8 mouse cellular contexts compared by ENCODE assay signal in the genomic region with DNA sequence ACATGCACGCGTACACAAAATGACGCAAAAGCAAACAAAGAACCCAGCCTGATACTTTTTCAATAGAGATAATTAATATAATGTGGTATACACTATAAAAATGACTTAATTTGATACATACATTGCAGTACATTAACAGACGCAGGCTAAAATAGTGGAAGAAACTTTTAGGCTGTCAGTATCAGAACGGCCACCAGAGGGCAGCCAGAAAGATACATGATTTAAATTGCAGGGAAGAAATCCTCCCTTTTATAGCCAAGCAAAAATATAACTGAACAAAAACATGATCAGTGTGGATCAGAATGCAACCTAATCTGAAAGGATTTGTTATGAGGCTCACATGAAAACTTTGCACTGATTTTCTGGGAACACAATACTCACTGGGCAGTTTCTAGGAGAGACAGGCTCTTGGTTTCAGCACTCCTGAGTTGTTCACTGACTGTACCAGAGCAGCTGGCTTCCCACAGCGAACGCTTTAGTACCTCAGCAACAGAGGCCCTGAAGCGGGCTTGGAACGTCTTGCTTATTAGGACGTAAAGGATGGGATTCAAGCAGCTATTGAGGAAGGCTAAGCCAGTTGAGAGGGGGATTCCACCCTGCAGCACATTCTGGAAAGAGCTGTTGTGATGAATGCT. TPM values are rescaled to one million over a fixed set of nuclear protein-coding genes. Genes with fewer than 3 reads are reported as not detected.
DNase-seq lines count a peak whose midpoint lies in the region; ATAC-seq and TF ChIP-seq lines count a peak whose summit lies in the region.

No protein-coding gene starts in this region.

- TF ChIP-seq CTCF in forebrain, postnatal 0 days (IDR thresholded peaks at IDR 0.05; ENCODE audit: low read depth), result peak; percentile 84
- TF ChIP-seq CTCF in layer of hippocampus, adult 2 months (conservative IDR thresholded peaks at IDR 0.05), result peak; percentile 93

- no peak overlapping the region for H3K4me3 ChIP-seq in forebrain, postnatal 0 days (ENCODE audit: low read depth, low read length)
- no peak overlapping the region for H3K4me3 ChIP-seq in layer of hippocampus, adult 2 months

- H3K27me3 ChIP-seq in forebrain, postnatal 0 days (ENCODE audit: insufficient read depth, low read length), result no peaks in the 10 kb centered on the region
- no peaks in the 10 kb centered on the region for H3K27me3 ChIP-seq in splenic B cell, adult 2 months (ENCODE audit: control insufficient read depth, insufficient read depth, low read length, poor library complexity, severe bottlenecking)

- no peak overlapping the region for H3K9ac ChIP-seq in forebrain, postnatal 0 days

- no peak overlapping the region for H3K4me2 ChIP-seq in forebrain, postnatal 0 days (ENCODE audit: low read depth)

- WGBS in forebrain, postnatal 0 days, result 55% methylated on average over 10 of the region's 10 CpGs

- H3K4me1 ChIP-seq in forebrain, postnatal 0 days (ENCODE audit: insufficient read depth), result peaks cover 13% of the 10 kb centered on the region

- no peak for ATAC-seq in cerebellum, adult (ENCODE audit: insufficient number of reproducible peaks, low FRiP score, low TSS enrichment)
- peak; percentile 12; the same call in 1 of the 2 replicates for ATAC-seq in forebrain, postnatal 0 days

- no peaks in the 10 kb centered on the region for H3K9me3 ChIP-seq in forebrain, postnatal 0 days (ENCODE audit: low read length)

- DNase-seq in cerebellum, adult 18-20 months, result peak; percentile 39 to 61
- peak; percentile 57 to 67 for DNase-seq in B cell, adult 2 months
- peak; percentile 44 for DNase-seq in c-Kit-positive CD71-positive TER-119-positive erythroid progenitor cells, embryonic 14.5 days (ENCODE audit: low spot score)
- peak; percentile 87 for DNase-seq in forebrain, postnatal 0 days
- DNase-seq in layer of hippocampus, adult 2 months (ENCODE audit: low spot score in 2 of 2), result peak in 1 of 2 experiments; percentile 75
- peak; percentile 76 for DNase-seq in lung, postnatal 36 days
- peak; percentile 62 for DNase-seq in splenic B cell, adult 2 months (ENCODE audit: low read depth, low spot score)

- peak overlapping the region; percentile 47; the same call in 1 of the 2 replicates for H3K27ac ChIP-seq in forebrain, postnatal 0 days (ENCODE audit: low read depth, low read length)
- 0 out of 2 replicates have a peak overlapping the region, but pooled peaks have one; percentile 9 for H3K27ac ChIP-seq in layer of hippocampus, adult 2 months

- H3K36me3 ChIP-seq in forebrain, postnatal 0 days (ENCODE audit: insufficient read depth), result peaks cover 16% of the 10 kb centered on the region; the same call in 1 of the 2 replicates
- H3K36me3 ChIP-seq in splenic B cell, adult 2 months (ENCODE audit: control insufficient read depth, insufficient read depth, low read length, poor library complexity, severe bottlenecking), result peaks cover 5% of the 10 kb centered on the region; the same call in 1 of the 2 replicates

RNA-seq across cellular contexts. Expression of gene Ndufs1, which starts 6.1 kb away (rescaled TPM):
- total RNA-seq in forebrain, postnatal 0 days (2014; rRNA removed), result 122 and 147 TPM in 2 replicates
- polyA plus RNA-seq in forebrain, postnatal 0 days (2015; fragmentation: Nextera tagmentation; extraction: Ambion mirVana), result 110 and 111 TPM in 2 replicates
- 100 to 1,000 TPM; 153 to 155 TPM for total RNA-seq in layer of hippocampus, adult 2 months (2021)

RNA-seq across cellular contexts. Expression of gene Eef1b2, which starts 6.1 kb away (rescaled TPM):
- total RNA-seq in forebrain, postnatal 0 days (2014; rRNA removed), result 769 and 814 TPM in 2 replicates
- 477 and 542 TPM in 2 replicates for polyA plus RNA-seq in forebrain, postnatal 0 days (2015; fragmentation: Nextera tagmentation; extraction: Ambion mirVana)
- total RNA-seq in layer of hippocampus, adult 2 months (2021), result 100 to 1,000 TPM; 343 to 345 TPM

RNA-seq across cellular contexts. Expression of gene Gpr1, which starts 31.6 kb away (rescaled TPM):
- total RNA-seq in forebrain, postnatal 0 days (2014; rRNA removed), result 0.62 and 0.95 TPM in 2 replicates
- 0.45 and 0.47 TPM in 2 replicates for polyA plus RNA-seq in forebrain, postnatal 0 days (2015; fragmentation: Nextera tagmentation; extraction: Ambion mirVana)
- under 1 TPM; 0.49 to 0.61 TPM for total RNA-seq in layer of hippocampus, adult 2 months (2021)
